Mouse (Mus musculus): Measurements from ENCODE around the gene Psmf1. TPM values are rescaled to one million over a fixed set of nuclear protein-coding genes. Genes with fewer than 3 reads are reported as not detected.

Psmf1 gene
- total RNA-seq, 2 experiments from 2014 or later, result 51.8 to 51.9 TPM

Other genes starting within 250 kb of the Psmf1 start
- 100 to 1,000 TPM; 265 to 282 TPM for gene Fkbp1a, start 201.7 kb downstream of the Psmf1 start, total RNA-seq (2021)
- 1 to 10 TPM; 1.9 to 2.5 TPM for gene Sdcbp2, start 171.6 kb downstream of the Psmf1 start, total RNA-seq (2021)
- gene Snph, start 111.6 kb downstream of the Psmf1 start, total RNA-seq (2021), result 1 to 10 TPM; 9.1 to 9.6 TPM
- gene Rad21l, start 75.7 kb downstream of the Psmf1 start, total RNA-seq (2021), result not detected
- 1 to 10 TPM; 1.6 TPM for gene Tmem74b, start 42.2 kb downstream of the Psmf1 start, total RNA-seq (2021)
- gene Rspo4, start 98.7 kb upstream of the Psmf1 start, total RNA-seq (2021), result under 1 TPM; 0.20 to 0.39 TPM
- gene Angpt4, start 167.0 kb upstream of the Psmf1 start, total RNA-seq (2021), result under 1 TPM; 0.48 to 0.62 TPM
- gene Fam110a, start 236.0 kb upstream of the Psmf1 start, total RNA-seq (2021), result 10 to 100 TPM; 13.1 to 13.4 TPM